Comparison of ENCODE assay signal across 9 mouse cellular contexts in genomic region chr2:130398091-130398490, GRCm38 (mm10). TPM values are rescaled to one million over a fixed set of nuclear protein-coding genes. Genes with fewer than 3 reads are reported as not detected.
DNase-seq lines count a peak whose midpoint lies in the region; ATAC-seq lines count a peak whose summit lies in the region.
"Had no signal": no experiment of that assay in that cellular context is flagged by ENCODE, and none has a peak within 500 bp of the region (broad histone marks: within the 10 kb centered on the region; RNA-seq: fewer than 3 reads in every experiment).

No protein-coding gene starts in this region.

- no peaks in the 10 kb centered on the region for H3K27me3 ChIP-seq in kidney, embryonic 14.5 days (ENCODE audit: control insufficient read depth, insufficient read depth, low read length)
- H3K27me3 ChIP-seq in heart, embryonic 10.5 days (ENCODE audit: insufficient read depth, poor library complexity, severe bottlenecking) = peaks cover 29% of the 10 kb centered on the region
- H3K27me3 ChIP-seq in limb, embryonic 11.5 days (ENCODE audit: control insufficient read depth, insufficient read depth, low read length) = no peaks in the 10 kb centered on the region
- H3K27me3 ChIP-seq in midbrain, embryonic 15.5 days (replicated peaks) = peaks cover 7% of the 10 kb centered on the region; the same call in 1 of the 2 replicates

- no peak for ATAC-seq in kidney, embryonic 14.5 days (ENCODE audit: low FRiP score, low TSS enrichment)
- ATAC-seq in common myeloid progenitor, adult 5-6 weeks (replicated peaks; ENCODE audit: low read depth, poor library complexity, severe bottlenecking) = peak; percentile 80
- 0 out of 2 replicates have a peak, but pooled peaks have one; percentile 26 for ATAC-seq in limb, embryonic 11.5 days (ENCODE audit: insufficient number of reproducible peaks, low FRiP score, low TSS enrichment, low read depth)
- ATAC-seq in midbrain, embryonic 15.5 days (replicated peaks) = no peak
- no peak for ATAC-seq in CD4-positive, CD25-positive, alpha-beta regulatory T cell, adult 4 months

- no peaks in the 10 kb centered on the region for H3K9me3 ChIP-seq in kidney, embryonic 14.5 days (ENCODE audit: control insufficient read depth, low read length)
- H3K9me3 ChIP-seq in heart, embryonic 10.5 days = no peaks in the 10 kb centered on the region
- no peaks in the 10 kb centered on the region for H3K9me3 ChIP-seq in limb, embryonic 11.5 days (ENCODE audit: control insufficient read depth, low read length)
- no peaks in the 10 kb centered on the region for H3K9me3 ChIP-seq in midbrain, embryonic 15.5 days

- no peak overlapping the region for H3K27ac ChIP-seq in kidney, embryonic 14.5 days (ENCODE audit: low read depth, low read length)
- peak overlapping the region; percentile 89 for H3K27ac ChIP-seq in heart, embryonic 10.5 days
- no peak overlapping the region for H3K27ac ChIP-seq in limb, embryonic 11.5 days (replicated peaks; ENCODE audit: low read depth, low read length)
- H3K27ac ChIP-seq in midbrain, embryonic 15.5 days = no peak overlapping the region

- H3K9ac ChIP-seq in kidney, embryonic 14.5 days (ENCODE audit: low read depth, low read length) = peak overlapping the region; percentile 78
- H3K9ac ChIP-seq in limb, embryonic 11.5 days (ENCODE audit: low read length) = peak overlapping the region; percentile 80; the same call in 1 of the 2 replicates
- H3K9ac ChIP-seq in midbrain, embryonic 15.5 days = no peak overlapping the region

- H3K4me1 ChIP-seq in kidney, embryonic 14.5 days (ENCODE audit: control insufficient read depth, insufficient read depth, low read length) = peaks cover 13% of the 10 kb centered on the region
- peaks cover 21% of the 10 kb centered on the region for H3K4me1 ChIP-seq in heart, embryonic 10.5 days
- H3K4me1 ChIP-seq in limb, embryonic 11.5 days (ENCODE audit: control insufficient read depth, insufficient read depth, low read length) = peaks cover 5% of the 10 kb centered on the region; the same call in 1 of the 2 replicates
- H3K4me1 ChIP-seq in midbrain, embryonic 15.5 days = peaks cover 15% of the 10 kb centered on the region

- DNase-seq in kidney, adult 11 months = no peak
- peak; percentile 71 for DNase-seq in heart, embryonic 10.5 days (ENCODE audit: low spot score)
- DNase-seq in limb, embryonic 11.5 days (ENCODE audit: low spot score) = no peak
- DNase-seq in thymus, postnatal 36 days = no peak

- H3K36me3 ChIP-seq in kidney, embryonic 14.5 days (ENCODE audit: control insufficient read depth, insufficient read depth, low read length) = peaks cover 20% of the 10 kb centered on the region
- H3K36me3 ChIP-seq in heart, embryonic 10.5 days = peaks cover 27% of the 10 kb centered on the region
- H3K36me3 ChIP-seq in limb, embryonic 11.5 days (ENCODE audit: control insufficient read depth, insufficient read depth, low read length) = peaks cover 8% of the 10 kb centered on the region; the same call in 1 of the 2 replicates
- H3K36me3 ChIP-seq in midbrain, embryonic 15.5 days (replicated peaks) = no peaks in the 10 kb centered on the region

- peak overlapping the region; percentile 90 for H3K4me2 ChIP-seq in kidney, embryonic 14.5 days (replicated peaks; ENCODE audit: low read depth, low read length)
- peak overlapping the region; percentile 65 for H3K4me2 ChIP-seq in limb, embryonic 11.5 days (ENCODE audit: low read depth, severe bottlenecking)
- peak overlapping the region; percentile 95 for H3K4me2 ChIP-seq in midbrain, embryonic 15.5 days

- peak overlapping the region; percentile 72 for H3K4me3 ChIP-seq in kidney, embryonic 14.5 days (ENCODE audit: low read length)
- peak overlapping the region; percentile 79 for H3K4me3 ChIP-seq in heart, embryonic 10.5 days
- H3K4me3 ChIP-seq in limb, embryonic 11.5 days (ENCODE audit: low read depth, low read length) = peak overlapping the region; percentile 69
- peak overlapping the region; percentile 48; the same call in 1 of the 2 replicates for H3K4me3 ChIP-seq in midbrain, embryonic 15.5 days

- WGBS in kidney, embryonic 14.5 days = 14% methylated on average over 12 of the region's 14 CpGs
- WGBS in heart, embryonic 10.5 days = 11% methylated on average over 14 of the region's 14 CpGs
- 10% methylated on average over 14 of the region's 14 CpGs for WGBS in limb, embryonic 11.5 days
- WGBS in midbrain, embryonic 15.5 days = 21% methylated on average over 14 of the region's 14 CpGs

RNA-seq across cellular contexts. Expression of gene Cpxm1, which starts 0.7 kb away (rescaled TPM):
- polyA plus RNA-seq in kidney, embryonic 14.5 days (2014; fragmentation: Nextera tagmentation; extraction: Ambion mirVana) = 51.6 and 63.8 TPM in 2 replicates
- 0.82 and 4.8 TPM in 2 replicates for total RNA-seq in common myeloid progenitor, adult 5-6 weeks (2017)
- 36.2 and 57.6 TPM in 2 replicates for polyA plus RNA-seq in heart, embryonic 10.5 days (2016; fragmentation: Nextera tagmentation; extraction: Ambion mirVana)
- 62.3 and 64.2 TPM in 2 replicates for polyA plus RNA-seq in limb, embryonic 11.5 days (2014; fragmentation: Nextera tagmentation; extraction: Ambion mirVana)
- polyA plus RNA-seq in midbrain, embryonic 15.5 days (2015; fragmentation: Nextera tagmentation; extraction: Ambion mirVana) = 21.2 and 27.5 TPM in 2 replicates
- polyA plus RNA-seq in CD4-positive, CD25-positive, alpha-beta regulatory T cell, adult 4 months (2017; shearing (Covaris generic)) = under 1 TPM in 1 of 2 experiments, not detected in 1; 0.48 TPM
- polyA plus RNA-seq: erythroblast, embryonic 14.5 days had no signal

RNA-seq across cellular contexts. Expression of gene Gm28372, which starts 6.9 kb away (rescaled TPM):
- not detected in 2 replicates for polyA plus RNA-seq in kidney, embryonic 14.5 days (2014; fragmentation: Nextera tagmentation; extraction: Ambion mirVana)
- not detected in 2 replicates for total RNA-seq in common myeloid progenitor, adult 5-6 weeks (2017)
- polyA plus RNA-seq in heart, embryonic 10.5 days (2016; fragmentation: Nextera tagmentation; extraction: Ambion mirVana) = not detected in 2 replicates
- polyA plus RNA-seq in limb, embryonic 11.5 days (2014; fragmentation: Nextera tagmentation; extraction: Ambion mirVana) = not detected in 2 replicates
- 0.28 and 0.29 TPM in 2 replicates for polyA plus RNA-seq in midbrain, embryonic 15.5 days (2015; fragmentation: Nextera tagmentation; extraction: Ambion mirVana)
- not detected for polyA plus RNA-seq in CD4-positive, CD25-positive, alpha-beta regulatory T cell, adult 4 months (2017; shearing (Covaris generic))
- polyA plus RNA-seq: erythroblast, embryonic 14.5 days had no signal

RNA-seq across cellular contexts. Expression of gene 1700020A23Rik, which starts 7.0 kb away (rescaled TPM):
- polyA plus RNA-seq in kidney, embryonic 14.5 days (2014; fragmentation: Nextera tagmentation; extraction: Ambion mirVana) = 0.40 TPM in 1 of 2 replicates, not detected in the other
- total RNA-seq in common myeloid progenitor, adult 5-6 weeks (2017) = not detected in 2 replicates
- polyA plus RNA-seq in heart, embryonic 10.5 days (2016; fragmentation: Nextera tagmentation; extraction: Ambion mirVana) = 0.28 TPM in 1 of 2 replicates, not detected in the other
- polyA plus RNA-seq in limb, embryonic 11.5 days (2014; fragmentation: Nextera tagmentation; extraction: Ambion mirVana) = not detected in 2 replicates
- polyA plus RNA-seq in midbrain, embryonic 15.5 days (2015; fragmentation: Nextera tagmentation; extraction: Ambion mirVana) = 0.69 TPM in 1 of 2 replicates, not detected in the other
- not detected for polyA plus RNA-seq in CD4-positive, CD25-positive, alpha-beta regulatory T cell, adult 4 months (2017; shearing (Covaris generic))
- polyA plus RNA-seq: erythroblast, embryonic 14.5 days had no signal

RNA-seq across cellular contexts. Expression of gene Tmem239, which starts 8.2 kb away (rescaled TPM):
- not detected in 2 replicates for polyA plus RNA-seq in kidney, embryonic 14.5 days (2014; fragmentation: Nextera tagmentation; extraction: Ambion mirVana)
- not detected in 2 replicates for total RNA-seq in common myeloid progenitor, adult 5-6 weeks (2017)
- polyA plus RNA-seq in heart, embryonic 10.5 days (2016; fragmentation: Nextera tagmentation; extraction: Ambion mirVana) = not detected in 2 replicates
- polyA plus RNA-seq in limb, embryonic 11.5 days (2014; fragmentation: Nextera tagmentation; extraction: Ambion mirVana) = 0.11 TPM in 1 of 2 replicates, not detected in the other
- polyA plus RNA-seq in midbrain, embryonic 15.5 days (2015; fragmentation: Nextera tagmentation; extraction: Ambion mirVana) = 0.22 TPM in 1 of 2 replicates, not detected in the other
- not detected for polyA plus RNA-seq in CD4-positive, CD25-positive, alpha-beta regulatory T cell, adult 4 months (2017; shearing (Covaris generic))
- polyA plus RNA-seq: erythroblast, embryonic 14.5 days had no signal

RNA-seq across cellular contexts. Expression of gene Vps16, which starts 26.0 kb away (rescaled TPM):
- 72.3 and 79.2 TPM in 2 replicates for polyA plus RNA-seq in kidney, embryonic 14.5 days (2014; fragmentation: Nextera tagmentation; extraction: Ambion mirVana)
- total RNA-seq in common myeloid progenitor, adult 5-6 weeks (2017) = 111 and 115 TPM in 2 replicates
- polyA plus RNA-seq in heart, embryonic 10.5 days (2016; fragmentation: Nextera tagmentation; extraction: Ambion mirVana) = 84.5 and 91.1 TPM in 2 replicates
- polyA plus RNA-seq in limb, embryonic 11.5 days (2014; fragmentation: Nextera tagmentation; extraction: Ambion mirVana) = 79.8 and 89.2 TPM in 2 replicates
- 108 and 111 TPM in 2 replicates for polyA plus RNA-seq in midbrain, embryonic 15.5 days (2015; fragmentation: Nextera tagmentation; extraction: Ambion mirVana)
- polyA plus RNA-seq in CD4-positive, CD25-positive, alpha-beta regulatory T cell, adult 4 months (2017; shearing (Covaris generic)) = 100 to 1,000 TPM; 243 to 271 TPM

Comparison
In these comparisons a context has a peak if more than half of its experiments do, and no peak if none do; other contexts are left out.
1. ATAC-seq: peak in common myeloid progenitor, adult 5-6 weeks (single experiment) and limb, embryonic 11.5 days (single experiment); none in kidney, embryonic 14.5 days (single experiment), midbrain, embryonic 15.5 days (single experiment) and CD4-positive, CD25-positive, alpha-beta regulatory T cell, adult 4 months (single experiment).
2. RNA of gene Cpxm1, which starts 0.7 kb away (polyA plus RNA-seq): 51.6 to 63.8 TPM in kidney, embryonic 14.5 days, 62.3 to 64.2 TPM in limb, embryonic 11.5 days, 36.2 to 57.6 TPM in heart, embryonic 10.5 days and 21.2 to 27.5 TPM in midbrain, embryonic 15.5 days; 0.48 TPM in CD4-positive, CD25-positive, alpha-beta regulatory T cell, adult 4 months; every median in the first group is over 10 times any median in the second.
3. Peak in every context shown above with its lines, with median percentiles within 50 percentile points of each other: H3K4me2 ChIP-seq and H3K4me3 ChIP-seq.